Mouse (Mus musculus): ENCODE measurements around the gene Als2cr12.
"Not testable (repeated sequence)": the region's sequence is repeated elsewhere in the genome, so short reads cannot be mapped to it uniquely, and the experiment has no call there.

Als2cr12 gene

GRCm38 (mm10) chr1:58613786-58614185 is 82.0 kb downstream of the Als2cr12 start:
- peak in 1 of 2 experiments; percentile 24 for DNase-seq (ENCODE audit: low spot score in 2 of 2)

- DNase-seq (ENCODE audit: low spot score in 2 of 2), result no peak
Measured at GRCm38 (mm10) chr1:58610611-58611010, 85.2 kb downstream of the Als2cr12 start.

DNA sequence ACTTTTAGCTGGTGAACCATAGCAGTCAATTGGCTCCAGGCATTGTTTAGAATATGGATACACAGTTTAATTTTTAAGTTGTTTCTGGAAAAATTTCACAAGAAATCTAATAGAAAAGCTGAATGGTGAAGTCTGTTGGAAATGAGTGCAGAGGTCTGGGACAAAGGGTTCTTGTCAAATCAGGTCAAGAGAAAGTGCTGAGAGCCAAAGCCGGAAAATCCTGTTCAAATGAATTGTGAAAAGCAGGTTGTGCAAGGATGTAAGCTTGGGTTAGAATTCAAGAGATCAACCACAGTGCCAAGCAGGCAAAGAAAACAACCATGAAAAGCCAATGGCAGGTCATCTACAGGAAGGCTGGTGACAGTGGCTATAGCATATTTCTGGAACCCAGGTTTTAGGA is 85.6 kb downstream of the Als2cr12 start:
- DNase-seq (ENCODE audit: low spot score in 2 of 2), result no peak

DNA sequence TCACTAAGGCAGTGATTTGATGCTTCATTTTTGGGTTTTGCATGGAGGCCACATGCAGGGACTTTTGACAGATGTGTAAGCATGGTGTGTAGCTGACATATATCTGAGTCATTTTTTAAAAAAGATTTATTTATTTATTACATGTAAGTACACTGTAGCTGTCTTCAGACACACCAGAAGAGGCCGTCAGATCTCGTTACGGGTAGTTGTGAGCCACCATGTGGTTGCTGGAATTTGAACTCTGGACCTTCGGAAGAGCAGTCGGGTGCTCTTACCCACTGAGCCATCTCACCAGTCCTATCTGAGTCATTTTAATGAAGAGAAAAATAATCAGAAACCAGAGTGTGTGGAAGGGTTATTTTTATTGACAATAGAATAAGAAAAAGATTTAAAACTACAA is 86.2 kb downstream of the Als2cr12 start:
- DNase-seq (ENCODE audit: low spot score in 2 of 2), result not testable (repeated sequence)

DNA sequence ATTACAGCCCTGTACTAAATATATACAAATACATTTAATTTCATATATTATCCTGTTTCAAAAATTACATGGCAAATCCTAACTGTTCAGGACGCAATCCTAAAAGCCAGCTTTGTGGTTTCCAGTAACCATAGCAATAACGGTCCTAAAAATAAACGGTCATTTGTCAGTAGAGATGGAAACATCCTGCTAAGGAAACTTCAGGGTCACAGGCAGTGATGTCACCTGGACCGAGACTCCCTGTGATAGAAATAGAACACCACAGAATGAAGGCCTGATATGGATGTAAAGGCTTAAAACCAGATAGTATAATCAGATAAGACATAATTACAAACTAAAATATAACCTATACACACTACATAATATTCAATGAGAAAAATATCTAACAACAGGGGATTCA is 92.1 kb downstream of the Als2cr12 start:
- DNase-seq (ENCODE audit: low spot score in 2 of 2), result no peak

DNA sequence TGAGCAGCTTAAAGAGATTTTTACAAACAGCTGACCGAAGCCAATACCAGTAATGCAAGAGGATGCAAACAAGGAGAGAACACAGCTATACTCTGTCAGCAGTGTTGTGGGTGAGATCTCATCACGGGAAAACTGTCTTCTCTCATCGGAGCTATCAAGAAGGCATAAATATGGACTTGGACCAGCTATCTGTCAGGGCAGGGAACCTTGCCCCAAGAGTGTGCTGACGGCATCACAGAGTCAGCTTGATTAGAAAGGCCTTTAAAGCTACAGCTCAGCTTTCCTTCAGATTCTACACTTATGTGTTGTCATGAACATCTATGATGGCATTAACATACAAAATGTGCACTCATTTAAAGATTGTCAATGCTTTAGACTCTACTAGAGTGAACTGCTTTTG is 93.1 kb downstream of the Als2cr12 start:
- no peak for DNase-seq (ENCODE audit: low spot score in 2 of 2)

All from right cerebral cortex, adult 2 months (tissue).